Mouse (Mus musculus): ENCODE results near the gene Ly75.

GRCm38 (mm10) chr2:60375608-60376107 is 7.4 kb downstream of the Ly75 start:
- TF ChIP-seq EP300 (IDR thresholded peaks at IDR 0.05; ENCODE audit: insufficient read depth, low read depth, low read length): no peak
- no peak for TF ChIP-seq CTCF (IDR thresholded peaks at IDR 0.05)
- no peak for TF ChIP-seq POLR2A (IDR thresholded peaks at IDR 0.05; ENCODE audit: insufficient read depth, low read depth, low read length)

All from heart, adult 2 months (tissue).